Mouse (Mus musculus): ENCODE results near the gene Drd3.

DNA sequence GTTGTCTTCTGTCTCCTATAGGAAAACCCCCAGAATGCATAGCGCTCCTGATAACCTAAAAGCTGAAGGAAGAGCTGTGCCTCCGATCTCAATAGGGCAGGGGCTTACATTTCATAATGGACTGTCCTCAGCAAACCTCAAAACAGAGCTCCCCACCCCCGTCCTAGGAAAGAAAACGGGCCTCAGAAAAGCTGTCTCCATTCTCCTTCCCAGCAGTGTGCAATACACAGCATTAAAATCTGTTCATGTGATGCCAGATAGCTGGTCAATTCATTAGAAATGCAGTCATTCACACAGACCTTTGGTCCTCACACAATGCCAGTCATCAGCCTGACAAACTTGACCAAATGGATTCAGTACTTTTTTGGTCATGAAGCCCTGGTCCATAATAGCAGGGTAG is 45.7 kb downstream of the Drd3 start:
- TF ChIP-seq TAL1 (IDR thresholded peaks at IDR 0.05; ENCODE audit: low read length) (no peak), GATA1 (IDR thresholded peaks at IDR 0.05; ENCODE audit: low read length) (no peak)
